Comparison of ENCODE assay signal across 8 mouse cellular contexts in the genomic region with DNA sequence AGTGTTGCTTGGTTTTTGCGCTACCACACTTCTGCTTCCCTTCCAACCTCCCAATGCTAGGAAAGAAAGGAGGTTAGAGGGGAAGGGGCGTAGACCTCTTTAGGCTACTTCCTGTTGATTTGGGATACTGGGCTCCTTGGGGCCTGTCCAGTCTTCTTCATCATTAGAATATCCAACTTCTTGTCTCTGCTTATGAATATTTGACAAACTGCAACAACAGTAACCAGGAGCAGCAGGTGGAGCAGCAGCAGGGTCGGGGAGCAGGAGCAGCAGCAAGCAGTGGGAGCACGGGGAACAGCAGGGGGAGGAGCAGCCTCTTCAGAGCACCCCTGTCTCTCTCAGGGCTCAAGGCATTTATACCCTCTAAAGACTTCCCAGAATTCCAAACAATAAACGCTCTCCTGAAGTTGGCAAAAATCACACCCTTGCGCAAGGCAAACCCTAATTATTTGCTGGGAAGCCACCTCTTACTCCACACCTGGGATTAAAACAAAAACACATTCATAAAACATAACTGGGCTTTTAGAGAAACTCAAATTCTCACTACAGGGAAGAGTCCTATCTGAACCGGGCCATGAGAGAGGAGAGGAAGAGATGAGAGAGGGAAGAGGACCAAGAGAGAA. TPM values are rescaled to one million over a fixed set of nuclear protein-coding genes. Genes with fewer than 3 reads are reported as not detected.
DNase-seq lines count a peak whose midpoint lies in the region; ATAC-seq and TF ChIP-seq lines count a peak whose summit lies in the region.

No protein-coding gene starts in this region.

- peaks cover 28% of the 10 kb centered on the region for H3K4me1 ChIP-seq in forebrain, embryonic 12.5 days
- peaks cover 53% of the 10 kb centered on the region for H3K4me1 ChIP-seq in liver, embryonic 12.5 days

- peak overlapping the region; percentile 94 for H3K27ac ChIP-seq in gastrocnemius, adult 2 months
- peak overlapping the region; percentile 97 for H3K27ac ChIP-seq in forebrain, embryonic 12.5 days
- peak overlapping the region; percentile 91 for H3K27ac ChIP-seq in liver, embryonic 12.5 days

- no peaks in the 10 kb centered on the region for H3K9me3 ChIP-seq in forebrain, embryonic 12.5 days
- no peaks in the 10 kb centered on the region for H3K9me3 ChIP-seq in liver, embryonic 12.5 days (replicated peaks)

- peak overlapping the region; percentile 80 for H3K9ac ChIP-seq in forebrain, embryonic 12.5 days
- peak overlapping the region; percentile 92 for H3K9ac ChIP-seq in liver, embryonic 12.5 days

- no peak for DNase-seq in gastrocnemius, adult 2 months
- DNase-seq in gastrocnemius, postnatal 4 days (ENCODE audit: low spot score in 2 of 2) = no peak
- peak; percentile 42 for DNase-seq in 3134 (ENCODE audit: extremely low read depth, insufficient read length, low spot score)
- DNase-seq in gastrocnemius, postnatal 36 days = no peak
- DNase-seq in layer of hippocampus, postnatal 36 days = no peak
- DNase-seq in yolk sac, embryonic 10.5 days (ENCODE audit: low spot score) = no peak

- H3K27me3 ChIP-seq in forebrain, embryonic 12.5 days = no peaks in the 10 kb centered on the region
- no peaks in the 10 kb centered on the region for H3K27me3 ChIP-seq in liver, embryonic 12.5 days (replicated peaks)

- no peak for ATAC-seq in forebrain, embryonic 12.5 days (ENCODE audit: low FRiP score)
- ATAC-seq in liver, embryonic 12.5 days = no peak

- peak overlapping the region; percentile 84 for H3K4me2 ChIP-seq in forebrain, embryonic 12.5 days
- H3K4me2 ChIP-seq in liver, embryonic 12.5 days = peak overlapping the region; percentile 87

- H3K4me3 ChIP-seq in gastrocnemius, adult 2 months = peak overlapping the region; percentile 82
- peak overlapping the region; percentile 57; the same call in 1 of the 2 replicates for H3K4me3 ChIP-seq in forebrain, embryonic 12.5 days (replicated peaks)
- H3K4me3 ChIP-seq in liver, embryonic 12.5 days = peak overlapping the region; percentile 87

- no peak for TF ChIP-seq CTCF in gastrocnemius, adult 2 months (IDR thresholded peaks at IDR 0.05)

- WGBS in forebrain, embryonic 12.5 days = 83% methylated on average over 7 of the region's 7 CpGs
- 65% methylated on average over 7 of the region's 7 CpGs for WGBS in liver, embryonic 12.5 days (ENCODE audit: insufficient replicate concordance)

- peaks cover 7% of the 10 kb centered on the region for H3K36me3 ChIP-seq in forebrain, embryonic 12.5 days (replicated peaks)
- H3K36me3 ChIP-seq in liver, embryonic 12.5 days = peaks cover 24% of the 10 kb centered on the region

- intact Hi-C loops in gastrocnemius, adult 2 months (cut with DNase I) = no loop called here
- intact Hi-C loops in gastrocnemius, postnatal 36 days (cut with DNase I) = no loop called here

RNA-seq across cellular contexts. Expression of a gene that starts 1.3 kb away (rescaled TPM):
- total RNA-seq in gastrocnemius, adult 2 months (2021) = not detected
- total RNA-seq in gastrocnemius, postnatal 4 days (2021) = 10 to 100 TPM; 23.2 to 25.2 TPM
- polyA plus RNA-seq in forebrain, embryonic 12.5 days (2016; fragmentation: Nextera tagmentation; extraction: Ambion mirVana) = 282 and 293 TPM in 2 replicates
- 370 and 373 TPM in 2 replicates for polyA plus RNA-seq in liver, embryonic 12.5 days (2016; fragmentation: Nextera tagmentation; extraction: Ambion mirVana)
- total RNA-seq in gastrocnemius, postnatal 36 days (2021) = under 1 TPM; 0.74 to 0.84 TPM
- total RNA-seq in layer of hippocampus, postnatal 36 days (2021) = 1 to 10 TPM in 1 of 2 experiments, under 1 TPM in 1; 0.77 to 1.4 TPM

RNA-seq across cellular contexts. Expression of a gene that starts 12.8 kb away (rescaled TPM):
- not detected for total RNA-seq in gastrocnemius, adult 2 months (2021)
- total RNA-seq in gastrocnemius, postnatal 4 days (2021) = not detected
- not detected in 2 replicates for polyA plus RNA-seq in forebrain, embryonic 12.5 days (2016; fragmentation: Nextera tagmentation; extraction: Ambion mirVana)
- not detected in 2 replicates for polyA plus RNA-seq in liver, embryonic 12.5 days (2016; fragmentation: Nextera tagmentation; extraction: Ambion mirVana)
- not detected for total RNA-seq in gastrocnemius, postnatal 36 days (2021)
- under 1 TPM in 1 of 2 experiments, not detected in 1; 0.33 TPM for total RNA-seq in layer of hippocampus, postnatal 36 days (2021)

RNA-seq across cellular contexts. Expression of a gene that starts 21.8 kb away (rescaled TPM):
- total RNA-seq in gastrocnemius, adult 2 months (2021) = 1 to 10 TPM; 2.5 to 2.8 TPM
- total RNA-seq in gastrocnemius, postnatal 4 days (2021) = 10 to 100 TPM; 38.4 to 43.9 TPM
- 110 and 115 TPM in 2 replicates for polyA plus RNA-seq in forebrain, embryonic 12.5 days (2016; fragmentation: Nextera tagmentation; extraction: Ambion mirVana)
- 145 and 152 TPM in 2 replicates for polyA plus RNA-seq in liver, embryonic 12.5 days (2016; fragmentation: Nextera tagmentation; extraction: Ambion mirVana)
- 1 to 10 TPM; 4.5 TPM for total RNA-seq in gastrocnemius, postnatal 36 days (2021)
- under 1 TPM; 0.88 to 0.97 TPM for total RNA-seq in layer of hippocampus, postnatal 36 days (2021)

RNA-seq across cellular contexts. Expression of a gene that starts 22.0 kb away (rescaled TPM):
- total RNA-seq in gastrocnemius, adult 2 months (2021) = 1 to 10 TPM; 3.1 to 3.3 TPM
- 1 to 10 TPM; 6.1 to 9.6 TPM for total RNA-seq in gastrocnemius, postnatal 4 days (2021)
- 5.6 and 5.9 TPM in 2 replicates for polyA plus RNA-seq in forebrain, embryonic 12.5 days (2016; fragmentation: Nextera tagmentation; extraction: Ambion mirVana)
- 6.7 TPM in 2 replicates for polyA plus RNA-seq in liver, embryonic 12.5 days (2016; fragmentation: Nextera tagmentation; extraction: Ambion mirVana)
- 1 to 10 TPM; 2.7 to 3.0 TPM for total RNA-seq in gastrocnemius, postnatal 36 days (2021)
- 1 to 10 TPM; 3.8 to 4.0 TPM for total RNA-seq in layer of hippocampus, postnatal 36 days (2021)

RNA-seq across cellular contexts. Expression of a gene that starts 25.6 kb away (rescaled TPM):
- 1 to 10 TPM; 3.8 to 5.2 TPM for total RNA-seq in gastrocnemius, adult 2 months (2021)
- total RNA-seq in gastrocnemius, postnatal 4 days (2021) = 1 to 10 TPM; 4.5 to 5.2 TPM
- polyA plus RNA-seq in forebrain, embryonic 12.5 days (2016; fragmentation: Nextera tagmentation; extraction: Ambion mirVana) = 2.9 and 3.9 TPM in 2 replicates
- 1.7 TPM in 2 replicates for polyA plus RNA-seq in liver, embryonic 12.5 days (2016; fragmentation: Nextera tagmentation; extraction: Ambion mirVana)
- total RNA-seq in gastrocnemius, postnatal 36 days (2021) = 1 to 10 TPM; 4.3 to 5.2 TPM
- 1 to 10 TPM; 3.0 to 3.8 TPM for total RNA-seq in layer of hippocampus, postnatal 36 days (2021)

Comparison
In these comparisons a context has a peak if more than half of its experiments do, and no peak if none do; other contexts are left out.
1. RNA of a gene that starts 1.3 kb away (total RNA-seq): 23.2 to 25.2 TPM in gastrocnemius, postnatal 4 days; 0.77 to 1.4 TPM in layer of hippocampus, postnatal 36 days, 0.74 to 0.84 TPM in gastrocnemius, postnatal 36 days and not detected in gastrocnemius, adult 2 months; every median in the first group is over 10 times any median in the second.
2. RNA of a gene that starts 21.8 kb away (total RNA-seq): 38.4 to 43.9 TPM in gastrocnemius, postnatal 4 days; 4.5 TPM in gastrocnemius, postnatal 36 days, 2.5 to 2.8 TPM in gastrocnemius, adult 2 months and 0.88 to 0.97 TPM in layer of hippocampus, postnatal 36 days; every median in the first group is over 4 times any median in the second.
3. Peak in every context shown above with its lines, with median percentiles within 50 percentile points of each other: H3K27ac ChIP-seq and H3K4me3 ChIP-seq.